Mouse (Mus musculus): ENCODE results near the gene Lrp1. TPM values are rescaled to one million over a fixed set of nuclear protein-coding genes. Genes with fewer than 3 reads are reported as not detected.

The Lrp1 gene
- polyA plus RNA-seq, 2 experiments, result 146 to 261 TPM

DNA sequence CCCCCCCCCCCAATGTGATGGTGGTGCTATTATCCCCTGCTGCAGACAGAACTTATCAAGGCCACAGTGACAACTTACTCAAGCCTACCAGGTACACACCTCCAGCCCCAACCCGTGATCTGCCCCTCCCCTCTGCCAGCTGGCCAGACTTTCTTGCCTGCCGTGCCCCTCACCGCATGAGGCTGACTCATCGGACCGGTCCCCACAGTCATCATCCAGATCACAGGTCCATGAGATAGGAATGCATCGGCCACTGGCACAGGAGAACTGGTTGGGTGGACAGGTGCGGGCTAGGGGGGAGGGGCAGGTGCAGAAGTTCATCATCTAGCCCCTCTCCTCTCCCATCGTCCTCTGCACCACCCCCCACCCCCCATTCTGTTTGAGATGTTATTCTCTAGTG is 37.3 kb downstream of the Lrp1 start:
- Histone ChIP-seq H3K36me3 (ENCODE audit: control insufficient read depth, insufficient read depth, low read length) (peaks cover 95% of the 10 kb centered on the region), H3K27ac (replicated peaks; ENCODE audit: low read depth, low read length) (no peak overlapping the region), H3K4me1 (ENCODE audit: control insufficient read depth, insufficient read depth, low read length) (no peaks in the 10 kb centered on the region), H3K4me3 (replicated peaks; ENCODE audit: low read length) (no peak overlapping the region), H3K9me3 (ENCODE audit: control insufficient read depth, low read length) (no peaks in the 10 kb centered on the region), H3K9ac (ENCODE audit: low read depth, low read length, severe bottlenecking) (no peak overlapping the region), H3K27me3 (ENCODE audit: control insufficient read depth, insufficient read depth, low read length) (no peaks in the 10 kb centered on the region), H3K4me2 (replicated peaks; ENCODE audit: low read depth, low read length, severe bottlenecking) (no peak overlapping the region)
- no peak for DNase-seq (ENCODE audit: low spot score)
- no peak for TF ChIP-seq POLR2A (IDR thresholded peaks at IDR 0.05; ENCODE audit: borderline replicate concordance, extremely low read depth, insufficient read depth, insufficient read length)
- WGBS, result 80% methylated on average over 8 of the region's 8 CpGs
- ATAC-seq (ENCODE audit: low FRiP score, low read depth), result no peak

DNA sequence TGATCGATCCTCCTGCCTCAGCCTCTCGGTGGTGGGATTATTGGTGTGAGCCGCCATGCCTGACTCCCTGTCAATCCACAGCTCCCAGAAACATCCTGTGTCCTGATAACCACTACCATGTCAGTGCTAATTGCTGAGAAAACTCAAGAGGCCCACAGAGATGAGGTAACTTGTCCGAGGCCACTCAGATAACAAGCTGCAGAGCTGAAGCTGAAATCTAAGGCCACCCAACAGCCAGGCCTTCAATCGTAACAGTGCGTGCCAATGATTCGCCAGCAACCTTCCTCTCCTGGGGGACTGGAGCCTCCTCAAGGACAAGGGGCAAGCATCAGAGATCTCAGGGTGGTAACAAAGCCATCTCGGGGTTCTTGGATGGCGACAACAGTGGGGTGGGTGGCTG is 39.7 kb downstream of the Lrp1 start:
- WGBS, result 90% methylated on average over 9 of the region's 9 CpGs
- no peak overlapping the region for H3K4me2 ChIP-seq (replicated peaks; ENCODE audit: low read depth, low read length, severe bottlenecking)
- peaks cover 98% of the 10 kb centered on the region for H3K36me3 ChIP-seq (ENCODE audit: control insufficient read depth, insufficient read depth, low read length)
- H3K9ac ChIP-seq (ENCODE audit: low read depth, low read length, severe bottlenecking), result no peak overlapping the region
- DNase-seq (ENCODE audit: low spot score) (no peak), ATAC-seq (ENCODE audit: low FRiP score, low read depth) (no peak)
- H3K4me3 ChIP-seq (replicated peaks; ENCODE audit: low read length), result no peak overlapping the region
- H3K9me3 ChIP-seq (ENCODE audit: control insufficient read depth, low read length), result no peaks in the 10 kb centered on the region
- H3K4me1 ChIP-seq (ENCODE audit: control insufficient read depth, insufficient read depth, low read length), result no peaks in the 10 kb centered on the region
- H3K27ac ChIP-seq (replicated peaks; ENCODE audit: low read depth, low read length), result no peak overlapping the region
- TF ChIP-seq POLR2A (IDR thresholded peaks at IDR 0.05; ENCODE audit: borderline replicate concordance, extremely low read depth, insufficient read depth, insufficient read length), result no peak
- H3K27me3 ChIP-seq (ENCODE audit: control insufficient read depth, insufficient read depth, low read length), result no peaks in the 10 kb centered on the region

DNA sequence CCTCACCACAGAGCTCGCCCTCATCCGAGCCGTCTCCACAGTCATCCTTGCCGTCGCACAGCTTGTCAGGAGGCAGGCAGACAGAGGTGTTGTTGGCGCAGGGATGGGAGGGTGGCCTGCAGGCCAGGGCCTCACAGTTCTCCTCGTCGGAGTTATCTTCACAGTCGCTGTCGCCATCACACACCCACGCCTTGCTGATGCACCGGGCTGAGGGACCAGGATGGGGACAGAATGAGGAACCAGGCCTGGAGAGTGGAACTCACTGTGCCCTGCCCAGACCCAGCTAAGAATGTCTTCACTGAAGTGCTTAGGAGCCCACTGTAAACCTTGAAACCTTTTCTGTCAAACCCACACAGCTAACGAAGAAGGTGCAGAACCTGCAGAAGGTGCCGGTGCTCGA is 43.0 kb downstream of the Lrp1 start:
- no peak for DNase-seq (ENCODE audit: low spot score)
- ATAC-seq (ENCODE audit: low FRiP score, low read depth), result no peak
- H3K4me3 ChIP-seq (replicated peaks; ENCODE audit: low read length), result no peak overlapping the region
- no peak overlapping the region for H3K9ac ChIP-seq (ENCODE audit: low read depth, low read length, severe bottlenecking)
- peaks cover 98% of the 10 kb centered on the region for H3K36me3 ChIP-seq (ENCODE audit: control insufficient read depth, insufficient read depth, low read length)
- no peak overlapping the region for H3K27ac ChIP-seq (replicated peaks; ENCODE audit: low read depth, low read length)
- H3K4me1 ChIP-seq (ENCODE audit: control insufficient read depth, insufficient read depth, low read length), result no peaks in the 10 kb centered on the region
- no peak overlapping the region for H3K4me2 ChIP-seq (replicated peaks; ENCODE audit: low read depth, low read length, severe bottlenecking)
- no peak for TF ChIP-seq POLR2A (IDR thresholded peaks at IDR 0.05; ENCODE audit: borderline replicate concordance, extremely low read depth, insufficient read depth, insufficient read length)
- H3K27me3 ChIP-seq (ENCODE audit: control insufficient read depth, insufficient read depth, low read length), result no peaks in the 10 kb centered on the region
- WGBS, result 90% methylated on average over 15 of the region's 15 CpGs
- H3K9me3 ChIP-seq (ENCODE audit: control insufficient read depth, low read length), result no peaks in the 10 kb centered on the region

DNA sequence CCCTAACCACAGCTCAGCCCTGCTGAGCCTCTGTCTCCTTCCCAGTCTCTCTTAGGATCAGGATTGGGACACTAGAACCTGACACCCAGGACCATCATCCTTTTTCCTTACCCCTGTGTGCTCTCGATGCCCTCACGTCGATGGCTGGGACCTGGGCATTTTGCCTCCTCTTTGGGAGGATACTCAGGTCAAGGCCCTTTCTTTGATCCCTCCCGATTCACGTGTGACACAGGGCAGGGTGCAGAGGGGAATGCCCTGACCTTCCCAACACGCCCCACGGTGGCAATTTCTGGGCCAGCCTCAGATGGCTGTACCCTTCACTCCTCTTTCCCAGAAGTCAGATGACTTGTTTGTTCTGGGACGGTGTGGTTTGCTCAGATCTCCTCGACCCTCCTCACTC is 43.8 kb downstream of the Lrp1 start:
- 73% methylated on average over 9 of the region's 9 CpGs for WGBS
- no peak for TF ChIP-seq POLR2A (IDR thresholded peaks at IDR 0.05; ENCODE audit: borderline replicate concordance, extremely low read depth, insufficient read depth, insufficient read length)
- no peak overlapping the region for H3K9ac ChIP-seq (ENCODE audit: low read depth, low read length, severe bottlenecking)
- no peaks in the 10 kb centered on the region for H3K9me3 ChIP-seq (ENCODE audit: control insufficient read depth, low read length)
- no peaks in the 10 kb centered on the region for H3K4me1 ChIP-seq (ENCODE audit: control insufficient read depth, insufficient read depth, low read length)
- H3K27me3 ChIP-seq (ENCODE audit: control insufficient read depth, insufficient read depth, low read length), result no peaks in the 10 kb centered on the region
- peaks cover 98% of the 10 kb centered on the region for H3K36me3 ChIP-seq (ENCODE audit: control insufficient read depth, insufficient read depth, low read length)
- no peak overlapping the region for H3K4me3 ChIP-seq (replicated peaks; ENCODE audit: low read length)
- ATAC-seq (ENCODE audit: low FRiP score, low read depth) (no peak), DNase-seq (ENCODE audit: low spot score) (no peak)
- H3K4me2 ChIP-seq (replicated peaks; ENCODE audit: low read depth, low read length, severe bottlenecking), result no peak overlapping the region
- no peak overlapping the region for H3K27ac ChIP-seq (replicated peaks; ENCODE audit: low read depth, low read length)

DNA sequence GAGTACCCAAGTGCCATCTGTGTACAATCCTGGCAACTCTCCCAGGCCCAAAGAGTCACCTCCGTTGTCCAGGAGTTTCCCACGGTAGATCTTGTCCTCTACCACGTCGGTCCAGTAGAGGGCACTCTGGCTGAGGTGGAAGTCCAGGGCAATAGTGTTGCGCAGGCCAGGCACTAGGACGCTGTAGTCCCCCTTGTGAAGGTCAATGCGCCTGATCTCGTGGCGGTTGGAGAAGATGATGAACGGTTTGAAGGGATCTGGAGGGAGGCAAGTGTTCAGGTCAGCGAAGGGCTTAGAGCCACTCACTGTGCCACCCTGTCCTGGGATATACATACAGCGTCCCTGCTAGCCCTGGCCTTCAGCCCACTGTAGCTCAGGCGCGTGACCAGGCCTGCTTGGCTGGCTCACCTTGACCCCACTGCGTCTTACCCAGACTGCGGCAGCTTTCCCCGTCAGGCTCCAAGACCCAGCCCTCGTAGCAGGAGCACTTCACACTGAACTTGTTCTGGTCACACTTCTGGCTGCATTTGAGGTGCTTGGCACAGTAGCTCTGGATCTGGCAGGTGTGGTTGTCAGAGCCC is 44.5 kb downstream of the Lrp1 start:
- no peaks in the 10 kb centered on the region for H3K4me1 ChIP-seq (ENCODE audit: control insufficient read depth, insufficient read depth, low read length)
- ATAC-seq (ENCODE audit: low FRiP score, low read depth), result no peak
- no peak overlapping the region for H3K9ac ChIP-seq (ENCODE audit: low read depth, low read length, severe bottlenecking)
- no peak for DNase-seq (ENCODE audit: low spot score)
- no peak overlapping the region for H3K4me2 ChIP-seq (replicated peaks; ENCODE audit: low read depth, low read length, severe bottlenecking)
- H3K36me3 ChIP-seq (ENCODE audit: control insufficient read depth, insufficient read depth, low read length), result peaks cover 98% of the 10 kb centered on the region
- H3K9me3 ChIP-seq (ENCODE audit: control insufficient read depth, low read length), result no peaks in the 10 kb centered on the region
- no peak for TF ChIP-seq POLR2A (IDR thresholded peaks at IDR 0.05; ENCODE audit: borderline replicate concordance, extremely low read depth, insufficient read depth, insufficient read length)
- no peak overlapping the region for H3K4me3 ChIP-seq (replicated peaks; ENCODE audit: low read length)
- no peak overlapping the region for H3K27ac ChIP-seq (replicated peaks; ENCODE audit: low read depth, low read length)
- WGBS, result 68% methylated on average over 18 of the region's 18 CpGs
- H3K27me3 ChIP-seq (ENCODE audit: control insufficient read depth, insufficient read depth, low read length), result no peaks in the 10 kb centered on the region

DNA sequence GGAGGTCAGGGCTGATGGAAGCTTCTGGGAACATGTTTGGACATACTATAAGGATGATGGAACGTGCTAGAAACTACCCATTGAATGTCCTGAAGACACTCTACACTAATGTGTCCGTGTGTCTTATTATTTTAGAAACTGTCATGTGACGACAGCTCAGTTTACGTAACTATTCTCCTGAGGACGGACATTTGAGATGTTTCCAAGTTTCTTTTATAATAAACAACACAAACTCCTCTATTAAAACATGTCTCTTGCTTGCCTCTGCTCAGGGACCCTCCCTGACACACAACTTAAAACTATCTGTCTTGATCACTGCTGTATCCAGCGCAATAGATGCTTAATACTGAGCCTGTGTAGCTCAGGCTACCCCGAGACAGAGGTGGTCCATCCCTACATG is 45.2 kb downstream of the Lrp1 start:
- Histone ChIP-seq H3K4me2 (replicated peaks; ENCODE audit: low read depth, low read length, severe bottlenecking) (no peak overlapping the region), H3K9me3 (ENCODE audit: control insufficient read depth, low read length) (no peaks in the 10 kb centered on the region), H3K27ac (replicated peaks; ENCODE audit: low read depth, low read length) (no peak overlapping the region), H3K9ac (ENCODE audit: low read depth, low read length, severe bottlenecking) (no peak overlapping the region), H3K4me3 (replicated peaks; ENCODE audit: low read length) (no peak overlapping the region), H3K27me3 (ENCODE audit: control insufficient read depth, insufficient read depth, low read length) (no peaks in the 10 kb centered on the region), H3K4me1 (ENCODE audit: control insufficient read depth, insufficient read depth, low read length) (no peaks in the 10 kb centered on the region), H3K36me3 (ENCODE audit: control insufficient read depth, insufficient read depth, low read length) (peaks cover 98% of the 10 kb centered on the region)
- TF ChIP-seq POLR2A (IDR thresholded peaks at IDR 0.05; ENCODE audit: borderline replicate concordance, extremely low read depth, insufficient read depth, insufficient read length), result no peak
- whole genome bisulfite sequencing, result 90% methylated on average over 7 of the region's 7 CpGs
- DNase-seq (ENCODE audit: low spot score), result no peak
- no peak for ATAC-seq (ENCODE audit: low FRiP score, low read depth)
